Mouse (Mus musculus): ENCODE data around the gene Fstl4.

- TF ChIP-seq CTCF (IDR thresholded peaks at IDR 0.05; ENCODE audit: low read depth, low read length): no peak
- TF ChIP-seq POLR2A (IDR thresholded peaks at IDR 0.05; ENCODE audit: borderline replicate concordance, low read depth, low read length): no peak
These were observed 376.4 kb downstream of the Fstl4 start for GRCm38 (mm10) chr11:53140722-53141400.
